Mouse (Mus musculus): Measurements from ENCODE around the gene Bend4.
A peak's percentile ranks its signal among the peaks of the same experiment; 100 is the strongest.

The Bend4 gene

GRCm38 (mm10) chr5:67427443-67428360 lies at the start of gene Bend4:
Gene Bend4 (minus strand): TSS chr5:67428310.
- peak; percentile 64 to 67 for DNase-seq (ENCODE audit: low spot score in 2 of 2)

- no peak for DNase-seq (ENCODE audit: low spot score in 2 of 2)
Observed at GRCm38 (mm10) chr5:67473723-67474122, 45.6 kb upstream of the Bend4 start.

- no peak for DNase-seq (ENCODE audit: low spot score in 2 of 2)
Observed at GRCm38 (mm10) chr5:67473094-67473493, 45.0 kb upstream of the Bend4 start.

- DNase-seq (ENCODE audit: low spot score in 2 of 2) = no peak
Observed at GRCm38 (mm10) chr5:67466866-67467530, 38.9 kb upstream of the Bend4 start.

GRCm38 (mm10) chr5:67464899-67465298 lies 36.8 kb upstream of the Bend4 start:
- no peak for DNase-seq (ENCODE audit: low spot score in 2 of 2)

- no peak for DNase-seq (ENCODE audit: low spot score in 2 of 2)
Observed at GRCm38 (mm10) chr5:67463636-67464035, 35.5 kb upstream of the Bend4 start.

- DNase-seq (ENCODE audit: low spot score in 2 of 2) = no peak
Observed at GRCm38 (mm10) chr5:67462331-67462730, 34.2 kb upstream of the Bend4 start.

- DNase-seq (ENCODE audit: low spot score in 2 of 2) = no peak
Observed at GRCm38 (mm10) chr5:67456841-67457240, 28.7 kb upstream of the Bend4 start.

GRCm38 (mm10) chr5:67454282-67454681 lies 26.2 kb upstream of the Bend4 start:
- no peak for DNase-seq (ENCODE audit: low spot score in 2 of 2)

GRCm38 (mm10) chr5:67449957-67450630 lies 22.0 kb upstream of the Bend4 start:
- no peak for DNase-seq (ENCODE audit: low spot score in 2 of 2)

GRCm38 (mm10) chr5:67446526-67446925 lies 18.4 kb upstream of the Bend4 start:
- DNase-seq (ENCODE audit: low spot score in 2 of 2) = no peak

- no peak for DNase-seq (ENCODE audit: low spot score in 2 of 2)
Observed at GRCm38 (mm10) chr5:67444217-67445050, 16.3 kb upstream of the Bend4 start.

- no peak for DNase-seq (ENCODE audit: low spot score in 2 of 2)
Observed at GRCm38 (mm10) chr5:67442813-67443450, 14.8 kb upstream of the Bend4 start.

GRCm38 (mm10) chr5:67440563-67440962 lies 12.5 kb upstream of the Bend4 start:
- no peak for DNase-seq (ENCODE audit: low spot score in 2 of 2)

GRCm38 (mm10) chr5:67437403-67437802 lies 9.3 kb upstream of the Bend4 start:
- no peak for DNase-seq (ENCODE audit: low spot score in 2 of 2)

- no peak for DNase-seq (ENCODE audit: low spot score in 2 of 2)
Observed at GRCm38 (mm10) chr5:67426478-67427442, 1.4 kb downstream of the Bend4 start.

- no peak for DNase-seq (ENCODE audit: low spot score in 2 of 2)
Observed at GRCm38 (mm10) chr5:67426011-67426410, 2.1 kb downstream of the Bend4 start.

- DNase-seq (ENCODE audit: low spot score in 2 of 2) = no peak
Observed at GRCm38 (mm10) chr5:67424636-67425035, 3.5 kb downstream of the Bend4 start.

- DNase-seq (ENCODE audit: low spot score in 2 of 2) = no peak
Observed at GRCm38 (mm10) chr5:67423963-67424362, 4.1 kb downstream of the Bend4 start.

- DNase-seq (ENCODE audit: low spot score in 2 of 2) = no peak
Observed at GRCm38 (mm10) chr5:67423326-67423725, 4.8 kb downstream of the Bend4 start.
